Mouse (Mus musculus) lung, postnatal 36 days (tissue): Measurements from ENCODE around the gene Lrrc36.
A peak's percentile ranks its signal among the peaks of the same experiment; 100 is the strongest.

ENCODE experiments used
- DNase-seq: peaks from one replicate; pipeline ENCODE4 v3.0.0; 2022; ENCODE audit warnings: mixed read lengths

Lrrc36 gene

DNA sequence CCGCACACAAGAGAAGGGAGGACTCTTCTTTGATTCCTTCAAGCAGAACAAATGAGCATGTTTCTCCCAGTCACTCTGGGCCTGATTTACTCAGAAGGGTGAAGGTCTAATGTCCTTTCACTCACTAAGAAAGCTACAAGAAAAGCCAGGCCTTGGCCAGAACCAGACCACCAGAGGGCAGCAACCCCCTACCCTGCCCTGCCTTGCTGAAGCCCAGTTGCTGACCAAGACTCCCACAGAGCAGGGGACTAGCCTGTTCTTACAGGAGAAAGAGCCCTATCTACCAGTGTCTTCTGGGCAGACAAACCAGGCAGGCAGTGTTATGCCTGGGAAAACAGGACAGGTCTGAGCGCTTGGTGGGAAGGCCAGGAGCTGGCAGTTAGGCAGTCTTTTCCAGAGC is 71.0 kb downstream of the Lrrc36 start:
- DNase-seq = peak; percentile 75

DNA sequence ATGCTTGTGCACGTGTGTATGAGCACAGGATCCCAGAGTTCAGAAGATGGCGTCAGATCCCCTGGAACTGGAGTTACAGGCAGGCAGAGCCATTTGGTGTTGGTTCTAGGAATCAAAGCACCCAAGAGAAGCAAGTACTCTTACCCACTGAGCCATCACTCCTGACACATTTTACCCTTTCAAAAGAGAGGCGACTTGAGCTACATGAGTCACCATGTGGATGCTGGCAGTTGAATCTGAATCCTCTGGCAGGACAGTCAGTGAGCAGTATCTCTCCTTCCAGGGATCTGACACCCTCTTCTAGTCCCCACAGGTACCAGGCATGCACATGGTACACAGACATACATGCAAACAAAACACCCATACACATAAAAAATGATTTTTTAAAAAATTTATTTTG is 74.7 kb downstream of the Lrrc36 start:
- DNase-seq = no peak

DNA sequence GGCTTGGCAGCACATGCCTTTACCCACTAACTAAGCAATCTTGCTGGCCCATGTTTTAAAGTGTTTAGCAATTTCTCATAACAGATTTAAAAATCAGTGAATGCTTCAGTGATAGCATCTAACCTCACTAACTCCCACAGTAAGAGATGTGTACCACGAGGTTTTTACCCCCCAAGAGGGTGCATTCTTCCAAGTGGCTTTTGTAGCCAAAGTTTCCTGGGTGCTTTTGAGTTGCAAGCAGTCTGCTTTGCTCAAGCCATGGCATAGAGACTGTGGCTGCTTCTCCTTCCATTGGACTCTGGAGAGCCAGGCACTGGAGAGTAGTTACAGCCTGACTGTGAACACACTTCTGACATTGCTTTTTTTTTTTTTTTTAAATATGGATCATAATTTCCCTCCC is 75.9 kb downstream of the Lrrc36 start:
- no peak for DNase-seq

DNA sequence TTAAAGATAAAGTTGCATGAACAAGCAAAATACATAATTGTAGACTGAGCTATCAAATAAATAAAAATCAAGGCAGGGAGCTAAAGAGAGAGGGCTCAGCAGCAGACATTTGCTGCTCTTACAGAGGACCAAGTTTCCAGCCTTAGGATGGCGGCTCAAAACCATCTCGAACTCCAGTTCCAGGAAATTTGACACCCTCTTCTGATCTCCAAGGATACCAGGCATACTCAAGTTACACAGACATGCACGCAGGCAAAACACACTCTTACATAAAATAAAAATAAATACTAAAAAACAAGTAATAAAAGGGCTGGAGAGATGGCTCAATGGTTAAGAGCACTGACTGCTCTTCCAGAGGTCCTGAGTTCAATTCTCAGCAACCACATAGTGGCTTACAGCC is 80.1 kb downstream of the Lrrc36 start:
- peak; percentile 58 for DNase-seq

DNA sequence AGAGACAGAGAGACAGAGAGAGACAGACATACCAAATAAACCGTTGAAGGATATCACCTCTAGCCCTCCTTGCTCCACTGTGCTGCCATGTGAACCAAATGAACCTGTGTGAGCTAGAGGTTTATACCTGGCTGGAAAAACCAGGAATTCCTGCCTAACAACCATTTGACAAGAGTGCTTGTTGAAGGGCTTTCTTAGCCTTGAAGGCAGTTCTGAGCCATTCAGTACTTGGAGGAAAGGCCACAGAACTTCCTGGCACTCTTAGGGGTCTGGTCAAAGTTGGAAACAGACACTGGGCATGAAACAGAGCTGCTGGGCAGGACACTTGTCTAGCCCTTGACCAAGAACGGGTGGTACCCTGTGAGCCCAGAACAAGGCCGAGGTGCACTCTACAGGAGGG is 81.2 kb downstream of the Lrrc36 start:
- DNase-seq = peak; percentile 80

DNA sequence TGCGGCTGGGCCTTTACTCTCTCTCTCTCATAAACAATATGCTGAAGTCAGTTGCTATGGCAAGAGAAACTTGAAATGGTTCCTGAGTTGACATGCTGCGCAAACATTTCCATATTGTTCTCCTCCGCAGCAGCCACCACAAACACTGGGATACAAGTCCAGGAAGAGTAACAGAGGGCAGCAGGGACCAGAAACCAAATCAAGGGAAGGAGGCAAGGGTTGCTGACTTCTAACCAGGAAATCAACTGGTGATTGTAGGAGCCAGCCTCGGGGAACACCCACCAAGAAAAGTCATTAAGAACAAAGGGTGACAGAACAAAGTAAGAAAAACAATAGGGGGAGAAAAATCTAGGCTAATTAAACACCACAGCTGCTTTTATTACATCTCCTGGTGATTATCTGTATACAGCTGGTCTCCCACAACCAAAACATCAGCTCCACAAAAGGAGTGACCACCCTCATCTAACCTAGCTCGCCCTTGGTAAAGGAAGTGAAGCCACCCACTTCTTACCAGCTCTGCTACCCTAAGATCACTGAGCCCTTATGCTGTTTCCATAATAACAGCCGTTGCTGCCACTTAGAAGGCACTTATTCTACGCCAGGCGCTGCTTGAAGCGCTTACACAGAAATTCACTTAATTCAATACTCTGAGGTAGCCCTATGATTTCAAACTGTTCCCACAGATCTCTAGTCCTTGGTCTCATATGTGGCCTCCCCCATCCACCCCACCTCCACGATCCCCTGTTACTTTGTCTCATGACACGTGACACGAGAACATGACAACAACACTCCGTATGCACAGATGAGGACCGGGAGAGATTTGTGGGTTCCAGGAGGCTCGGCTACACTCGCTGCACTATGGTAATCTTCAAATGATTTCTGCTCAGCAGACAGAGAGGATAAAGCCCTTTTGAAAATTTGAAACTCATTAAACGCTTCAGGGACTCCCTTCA is 82.3 kb downstream of the Lrrc36 start:
- peak; percentile 60 for DNase-seq

DNA sequence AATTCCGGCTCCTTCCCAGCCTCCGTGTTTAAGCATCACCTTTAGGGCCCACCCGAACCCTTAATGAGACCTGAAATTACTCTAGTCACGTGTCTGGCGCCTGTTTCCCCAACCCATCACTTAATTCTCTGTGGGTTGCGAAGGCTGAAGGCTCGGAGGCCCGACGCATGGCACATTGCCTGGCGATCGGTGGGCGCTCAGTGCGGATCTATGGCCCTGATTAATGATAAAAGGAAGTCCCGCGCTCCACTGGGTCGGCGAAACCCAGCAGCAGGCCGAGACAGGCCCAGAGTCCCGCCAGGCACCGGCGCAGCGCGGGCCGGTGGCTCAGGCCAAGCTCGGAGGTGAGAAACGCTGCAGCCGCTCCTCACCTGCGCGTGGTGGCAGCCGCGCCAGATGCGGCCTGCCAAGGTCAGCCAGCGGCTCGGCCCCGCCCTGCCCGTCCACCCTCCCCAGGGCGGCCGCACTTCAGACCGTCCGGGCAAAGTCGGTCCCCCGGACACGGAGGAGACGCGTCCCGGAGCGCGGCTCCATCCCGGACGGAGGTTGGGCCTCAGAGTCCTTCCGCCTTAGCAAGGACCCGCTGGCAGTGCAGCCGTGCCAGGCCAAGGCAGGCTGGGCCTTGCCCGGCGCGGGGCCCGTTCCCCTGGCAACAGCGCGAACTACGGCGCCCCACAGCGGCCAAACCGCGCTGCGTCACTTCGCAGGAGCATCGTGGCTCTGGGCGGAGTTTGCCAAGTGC is 83.2 kb downstream of the Lrrc36 start, which contains the start of gene Zdhhc1:
Gene Zdhhc1, minus strand, starts transcription at position 464 of the 742 bp plus-strand sequence.
- peak; percentile 90 for DNase-seq

DNA sequence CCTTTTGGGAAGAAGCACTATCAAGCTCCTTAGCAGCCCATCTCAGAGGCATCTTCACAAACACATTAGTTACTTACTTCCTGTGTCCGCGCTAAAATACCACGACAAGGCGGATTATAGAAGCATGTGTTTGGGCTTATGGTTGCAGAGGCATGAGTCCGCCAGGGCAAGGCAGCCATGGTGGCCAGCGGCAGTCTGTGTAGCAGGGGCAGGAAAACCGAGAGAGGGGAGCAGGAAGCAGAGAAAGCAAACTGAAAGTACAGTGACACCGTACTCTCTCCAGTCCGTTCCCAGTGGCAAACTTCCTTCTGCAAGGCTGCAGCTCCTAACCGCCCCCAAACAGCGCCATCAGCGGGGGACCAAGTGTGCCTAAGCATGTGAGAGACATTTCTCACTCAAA is 86.4 kb downstream of the Lrrc36 start:
- peak; percentile 17 for DNase-seq

DNA sequence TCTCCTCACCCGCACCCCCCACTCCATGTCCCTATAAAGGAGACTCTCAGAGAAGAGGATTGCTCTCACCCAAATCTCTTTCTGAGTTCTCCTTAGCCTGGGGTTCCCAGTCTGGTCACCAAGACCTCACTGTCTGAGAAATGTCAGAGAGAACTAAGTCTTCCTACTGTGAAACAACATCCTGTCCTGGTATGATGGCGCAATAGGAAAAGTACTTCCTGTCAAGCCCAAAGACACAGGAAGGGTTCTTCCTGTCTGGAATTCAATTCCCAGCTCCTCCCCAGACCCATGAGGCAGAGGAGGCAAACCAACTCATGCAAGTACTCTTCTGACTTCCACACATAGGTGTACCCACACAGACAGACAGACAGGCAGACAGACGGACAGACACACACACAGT is 91.2 kb downstream of the Lrrc36 start:
- DNase-seq = peak; percentile 66

DNA sequence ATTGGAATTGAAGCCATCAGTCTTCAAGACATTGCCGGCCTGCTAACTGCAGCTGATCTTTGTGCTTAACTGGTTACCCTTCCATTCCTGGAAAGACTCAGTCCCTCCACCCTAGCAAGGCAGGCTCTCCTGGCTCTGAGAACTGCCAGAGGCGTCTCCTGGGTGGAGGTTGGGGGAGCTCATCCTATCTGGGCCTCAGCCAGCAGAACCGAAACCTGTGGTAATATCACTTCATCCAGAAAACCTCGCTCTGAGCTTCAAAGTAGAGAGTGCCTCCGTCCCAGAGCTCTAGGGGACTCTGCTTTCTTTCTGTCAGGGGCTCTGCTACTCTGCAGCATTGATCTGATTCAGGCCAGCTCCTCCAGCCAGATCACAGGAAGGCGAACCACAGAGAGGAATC is 93.6 kb downstream of the Lrrc36 start:
- no peak for DNase-seq

DNA sequence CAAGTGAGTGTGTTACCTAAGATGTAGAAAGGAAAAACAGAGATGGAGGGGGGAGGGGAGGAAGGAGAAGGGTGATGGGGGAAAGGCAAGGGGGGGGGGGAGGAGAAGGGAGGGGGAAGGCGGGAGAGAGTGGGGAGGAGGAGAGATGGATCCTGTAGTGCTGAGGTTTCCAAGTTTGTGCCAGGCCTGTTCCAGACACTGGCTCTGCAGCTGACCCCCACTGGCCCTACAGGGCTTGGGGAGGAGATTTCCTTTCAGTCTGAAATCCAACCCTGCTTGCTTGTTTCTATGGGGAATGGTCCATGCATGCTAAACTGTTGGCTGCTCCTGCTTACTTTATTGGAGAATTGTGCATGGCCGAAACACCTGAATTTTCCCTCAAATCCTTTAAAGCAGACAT is 95.4 kb downstream of the Lrrc36 start:
- no peak for DNase-seq

DNA sequence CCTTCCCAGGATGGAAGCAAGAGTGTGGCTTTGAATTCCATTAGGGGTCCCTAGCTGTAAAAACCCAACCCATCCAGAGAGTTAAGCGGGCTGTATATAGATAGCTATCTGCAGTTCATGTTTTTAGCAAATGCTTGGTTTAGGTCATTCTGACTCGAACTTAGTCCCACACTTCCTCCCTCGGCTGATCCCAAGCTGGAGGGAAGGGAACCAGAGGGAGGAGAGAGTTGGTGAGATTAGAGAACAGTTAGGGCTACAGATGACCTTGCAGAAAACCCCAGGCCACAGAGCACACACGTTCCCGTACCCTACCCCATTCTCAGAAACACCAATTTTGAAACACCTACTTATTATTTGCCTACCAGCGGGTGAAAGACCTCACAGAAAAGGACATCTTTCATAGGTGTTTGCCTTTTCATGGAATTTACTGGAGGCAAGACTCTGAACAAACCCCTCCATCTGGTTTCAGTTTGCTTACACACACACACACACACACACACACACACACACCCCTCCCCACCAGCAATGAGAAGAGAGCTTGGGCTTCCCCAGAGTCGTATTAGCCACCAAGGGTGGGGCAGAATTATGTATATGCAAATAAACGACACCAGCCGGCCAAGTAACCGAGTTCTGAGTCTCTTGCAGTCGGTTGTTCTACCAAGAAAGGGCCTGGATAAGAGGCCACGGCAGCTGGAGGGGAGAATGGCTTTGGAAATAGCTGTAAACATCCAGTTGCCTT is 96.8 kb downstream of the Lrrc36 start:
- DNase-seq = peak; percentile 19
